Mouse (Mus musculus) left cerebral cortex, adult 18-20 months (tissue): ENCODE measurements around the gene Ireb2. TPM values are rescaled to one million over a fixed set of nuclear protein-coding genes. Genes with fewer than 3 reads are reported as not detected.
A peak's percentile ranks its signal among the peaks of the same experiment; 100 is the strongest.
"Not testable (repeated sequence)": the region's sequence is repeated elsewhere in the genome, so short reads cannot be mapped to it uniquely, and the experiment has no call there.

Experiments
- DNase-seq, 2 experiments: peaks; one replicate each; pipeline ENCODE4 v3.0.0; 2021 to 2022; ENCODE audit warnings: low spot score in 2 of 2, mixed read lengths in 1 of 2
- total RNA-seq, 2 experiments: library from RNA; stranded (reverse); gene quantifications; 2 replicates each; pipeline ENCODE4 v1.2.3; 2021

The Ireb2 gene
- total RNA-seq, 2 experiments from 2014 or later, result 48.4 to 53.5 TPM

DNA sequence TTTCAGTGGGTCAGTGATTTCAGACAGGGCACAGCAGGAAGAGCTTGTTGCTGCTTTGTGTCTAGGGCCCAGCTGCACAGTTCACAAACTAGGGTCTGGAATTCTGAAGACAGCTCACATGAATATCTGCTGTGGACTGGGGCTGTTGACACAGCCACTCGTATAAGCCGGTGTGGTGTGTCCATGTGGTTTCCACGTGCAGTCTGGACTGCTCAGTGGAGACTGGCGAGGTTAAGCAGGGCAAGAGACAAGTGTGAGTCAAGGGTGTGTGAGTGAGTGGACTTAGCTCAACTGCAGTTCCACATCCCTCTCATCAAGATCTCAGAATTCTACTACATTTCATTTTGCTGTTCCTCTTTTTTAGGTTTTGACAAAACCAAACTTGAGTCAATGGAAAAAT, 28.5 kb downstream of the Ireb2 start:
- DNase-seq, result no peak

- DNase-seq, result no peak
Measured at GRCm38 (mm10) chr9:54897097-54897496, 33.5 kb downstream of the Ireb2 start.

- no peak for DNase-seq
Measured at GRCm38 (mm10) chr9:54909446-54909845, 45.9 kb downstream of the Ireb2 start.

GRCm38 (mm10) chr9:54915576-54915975, 52.0 kb downstream of the Ireb2 start:
- DNase-seq, result no peak

DNA sequence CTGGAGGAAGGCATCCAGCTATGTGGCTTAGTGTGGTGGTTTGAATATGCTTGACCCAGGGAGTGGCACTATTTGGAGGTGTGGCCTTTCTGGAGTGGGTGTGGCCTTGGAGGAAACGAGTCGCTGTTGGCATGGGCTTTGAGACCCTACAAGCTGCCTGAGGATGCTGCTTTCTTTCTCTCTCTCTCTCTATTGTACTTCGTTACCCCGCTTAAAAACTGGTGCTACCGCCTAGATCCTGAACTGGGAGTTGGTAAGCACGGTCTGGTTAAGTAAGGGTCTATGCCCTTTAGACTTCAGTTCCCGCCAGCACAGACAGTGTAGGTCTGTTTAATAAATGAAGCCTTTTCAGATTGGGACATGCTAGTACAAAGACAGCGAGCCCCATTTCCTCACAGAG, 52.8 kb downstream of the Ireb2 start:
- no peak for DNase-seq

DNA sequence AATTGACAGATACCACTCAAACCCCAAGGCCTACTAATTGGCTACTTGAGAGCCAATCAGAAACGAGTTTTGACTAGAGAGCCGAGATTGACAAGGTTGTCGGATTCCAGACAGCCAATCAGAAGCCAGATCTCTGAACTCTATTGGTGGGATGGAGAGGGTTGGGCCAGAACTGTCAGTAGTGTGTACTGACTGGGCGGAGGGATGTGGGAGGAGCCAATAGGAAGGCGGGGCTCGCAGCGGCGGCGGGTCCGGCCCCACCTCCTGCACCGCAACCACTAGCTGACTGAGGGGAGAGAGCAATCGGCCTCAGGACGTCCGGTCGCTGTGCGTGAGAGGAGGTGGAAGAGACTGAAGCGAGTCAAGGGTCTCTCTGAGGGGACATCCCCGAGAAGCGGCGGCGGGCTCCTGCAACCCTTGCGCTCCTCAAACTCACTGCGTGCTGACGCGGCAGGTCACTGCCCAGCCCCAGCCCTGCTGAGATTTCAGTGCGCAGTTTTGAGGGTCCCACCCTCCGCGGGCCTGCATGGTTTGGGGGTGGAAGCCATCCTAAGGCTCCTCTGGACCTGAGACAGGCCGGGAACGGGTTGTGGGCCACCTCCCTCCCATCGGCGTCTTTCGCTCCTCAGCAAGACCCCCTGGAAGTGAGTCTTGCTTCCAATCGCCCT, 53.6 kb downstream of the Ireb2 start, which contains the start of gene Hykk:
Gene Hykk (plus strand): TSS at position 274 of the 668 bp plus-strand sequence.
- peak; percentile 73 to 88 for DNase-seq

DNA sequence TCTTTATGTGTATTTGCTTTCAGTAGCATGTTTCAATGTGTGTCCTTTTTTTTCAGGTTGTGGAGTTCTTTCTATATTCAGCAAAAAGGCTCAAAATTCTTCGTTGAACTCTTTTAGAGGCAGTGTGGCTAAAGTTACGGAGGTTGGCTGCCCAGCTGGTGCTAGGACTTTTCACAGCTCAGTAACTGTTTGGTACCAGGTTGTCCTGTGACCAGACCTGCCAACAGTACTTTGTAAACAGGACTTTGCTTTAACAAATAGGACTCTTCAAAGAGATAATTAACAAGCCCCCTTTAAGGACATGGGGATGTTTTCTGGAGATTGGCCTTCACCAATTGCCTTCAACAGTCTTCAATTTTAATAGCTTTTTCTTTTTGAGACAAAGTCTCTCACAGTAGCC, 54.6 kb downstream of the Ireb2 start:
- DNase-seq, result no peak

DNA sequence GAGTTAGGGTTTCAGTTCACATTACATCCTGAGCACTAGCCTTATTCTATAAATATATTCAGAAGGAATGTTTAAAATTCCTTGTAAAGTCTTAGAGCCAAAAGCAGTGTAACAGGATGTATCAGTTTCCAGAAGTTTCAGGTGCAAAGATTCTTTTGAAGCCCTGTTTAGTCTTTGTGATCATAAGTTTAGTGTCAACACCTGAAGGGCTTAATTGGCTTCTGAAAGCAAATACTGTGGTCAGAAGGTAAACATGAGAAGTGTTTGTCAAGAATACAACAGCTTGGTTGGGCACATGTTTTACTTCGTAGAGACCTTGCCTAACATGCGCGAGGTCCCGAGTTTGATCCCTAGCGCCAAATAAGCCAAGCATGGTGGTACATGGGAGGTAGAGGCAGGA, 55.2 kb downstream of the Ireb2 start:
- no peak for DNase-seq

DNA sequence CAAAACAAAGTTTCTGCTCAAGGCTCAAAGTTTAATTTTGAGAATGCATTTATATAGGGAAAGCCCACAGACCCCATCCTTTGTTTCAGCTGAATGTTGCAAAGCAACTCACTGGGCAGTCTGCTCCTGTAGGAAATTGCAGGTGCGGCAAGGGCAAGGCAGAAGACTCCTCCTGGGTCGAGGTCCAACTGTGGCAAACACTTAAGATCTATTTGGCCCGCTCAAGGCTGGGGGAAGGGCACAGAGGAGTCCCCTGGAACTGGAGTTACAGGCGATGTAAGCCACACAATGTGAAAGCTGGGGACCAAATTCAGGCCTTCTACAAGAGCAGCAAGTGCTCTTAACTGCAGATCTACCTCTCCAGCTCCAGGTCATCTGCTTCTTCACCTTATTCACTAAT, 56.4 kb downstream of the Ireb2 start:
- DNase-seq, result no peak

DNA sequence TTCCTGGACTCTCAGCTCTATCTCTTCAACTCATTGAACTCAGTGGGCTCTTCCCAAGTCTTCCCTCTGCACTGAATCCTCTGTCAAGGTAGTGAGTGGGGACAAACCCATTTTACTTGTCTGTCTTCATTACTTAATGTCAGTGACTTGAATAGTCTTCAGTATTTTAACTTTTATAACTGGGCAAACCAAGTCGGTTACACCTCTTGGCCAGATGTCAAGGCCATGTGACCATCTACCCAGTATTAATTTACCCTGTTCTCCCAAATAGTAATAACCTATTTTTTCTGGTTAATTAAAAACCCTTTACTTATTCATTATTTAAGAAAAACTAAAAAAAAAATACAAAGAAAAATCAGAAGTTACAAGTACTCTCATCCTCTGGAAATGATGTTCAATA, 67.2 kb downstream of the Ireb2 start:
- no peak for DNase-seq

DNA sequence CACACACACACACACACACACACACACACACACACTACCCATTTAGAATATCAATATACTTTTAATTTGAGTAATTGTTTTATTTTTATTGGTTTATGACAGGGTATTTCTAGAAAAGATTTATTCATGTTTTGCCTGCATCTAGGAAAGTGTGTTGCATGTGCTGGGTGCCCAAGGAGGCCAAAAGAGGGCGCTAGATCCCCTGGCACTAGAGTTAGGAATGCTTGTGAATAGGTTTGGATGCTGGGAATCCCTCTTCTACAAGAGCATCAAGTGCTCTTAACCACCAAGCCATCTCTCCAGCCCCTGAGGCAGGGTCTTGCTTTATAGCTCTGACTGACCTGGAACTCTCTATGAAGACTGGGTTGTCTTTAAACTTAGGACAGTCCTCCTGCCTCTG, 68.2 kb downstream of the Ireb2 start:
- no peak for DNase-seq

DNA sequence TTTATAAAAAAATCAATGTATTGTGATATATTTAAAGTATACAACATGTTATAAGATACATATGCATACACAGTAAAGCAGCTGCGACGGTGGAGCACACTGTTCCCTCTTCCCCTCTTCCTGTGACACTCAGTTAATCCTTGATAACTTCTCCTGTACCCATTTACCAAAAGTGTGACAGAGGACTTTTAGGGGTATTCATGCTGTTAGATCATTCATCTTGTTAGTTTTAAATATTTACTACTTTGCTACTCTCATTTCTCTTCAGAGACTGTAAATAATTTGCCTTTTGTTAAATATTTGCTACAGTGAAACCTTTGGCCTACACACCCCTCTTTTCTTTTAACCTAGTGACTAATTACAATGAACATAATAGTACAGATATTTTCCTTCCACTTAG, 68.8 kb downstream of the Ireb2 start:
- no peak for DNase-seq

- DNase-seq, result no peak
Measured at GRCm38 (mm10) chr9:54942071-54942470, 78.5 kb downstream of the Ireb2 start.

DNA sequence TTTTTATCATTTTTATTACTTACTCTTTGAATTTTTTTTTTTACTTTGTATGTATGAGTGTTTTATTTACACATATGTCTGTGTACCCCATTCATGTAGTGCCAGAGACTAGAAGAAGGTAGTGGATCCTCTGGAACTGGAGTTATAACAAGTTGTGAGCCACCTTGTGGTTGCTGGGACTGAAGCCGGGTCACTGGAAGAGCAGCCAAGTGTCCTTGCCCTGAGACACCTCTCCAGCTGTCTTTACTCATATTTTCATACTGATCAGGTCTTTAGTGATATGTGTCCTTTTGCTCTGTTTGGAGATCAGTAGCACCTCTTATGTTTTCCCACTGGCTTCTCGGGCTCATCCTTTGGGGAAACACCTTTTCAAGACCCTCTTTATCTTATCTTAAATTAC, 80.9 kb downstream of the Ireb2 start:
- no peak for DNase-seq

GRCm38 (mm10) chr9:54946256-54946655, 82.7 kb downstream of the Ireb2 start:
- DNase-seq, result no peak

GRCm38 (mm10) chr9:54949465-54949864, 85.9 kb downstream of the Ireb2 start:
- no peak for DNase-seq

- not testable (repeated sequence) for DNase-seq
Measured at GRCm38 (mm10) chr9:54950162-54950561, 86.6 kb downstream of the Ireb2 start.

DNA sequence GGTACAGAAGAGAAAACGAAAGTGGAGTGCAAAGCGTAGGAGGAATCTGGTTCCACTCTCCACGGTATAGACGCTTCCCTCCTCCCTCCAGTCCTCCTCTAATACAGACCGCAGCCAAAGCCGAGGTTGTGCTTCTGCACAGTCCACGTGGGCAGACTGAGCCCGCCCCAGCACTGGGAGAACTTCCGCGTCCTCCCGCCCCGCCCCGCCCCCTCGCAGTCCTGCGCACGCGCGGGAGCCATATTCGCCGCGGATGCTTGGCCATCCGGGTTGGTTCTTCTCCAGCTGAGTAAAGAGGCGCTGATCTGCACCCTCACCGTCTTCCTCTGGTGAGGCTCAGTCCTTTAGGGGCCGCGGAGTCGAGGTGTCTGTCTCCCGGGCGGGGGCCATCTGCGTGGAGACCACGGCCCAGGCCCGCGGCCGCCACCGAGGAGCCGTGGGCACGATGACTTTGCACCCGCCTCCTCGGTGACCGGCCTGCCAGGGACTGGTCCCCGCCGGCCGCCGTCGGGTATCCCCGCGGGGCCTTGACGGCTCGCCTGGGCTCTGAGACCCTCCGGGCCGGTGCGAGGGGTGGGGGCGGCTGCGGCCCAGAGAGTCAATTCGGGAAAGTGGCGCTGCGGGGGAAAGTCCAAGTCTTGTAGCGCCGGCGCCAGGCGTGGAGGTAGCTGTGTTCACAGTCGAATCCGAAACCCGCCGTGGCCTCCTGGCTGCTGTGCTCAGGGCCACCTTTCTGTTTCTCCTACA, 87.2 kb downstream of the Ireb2 start, which contains the start of the genes Psma4 and AY074887:
Gene Psma4 (plus strand): TSS at position 216 of the 747 bp plus-strand sequence.
Gene AY074887 (minus strand): TSS at position 424 of the 747 bp plus-strand sequence.
- peak; percentile 85 to 89 for DNase-seq

DNA sequence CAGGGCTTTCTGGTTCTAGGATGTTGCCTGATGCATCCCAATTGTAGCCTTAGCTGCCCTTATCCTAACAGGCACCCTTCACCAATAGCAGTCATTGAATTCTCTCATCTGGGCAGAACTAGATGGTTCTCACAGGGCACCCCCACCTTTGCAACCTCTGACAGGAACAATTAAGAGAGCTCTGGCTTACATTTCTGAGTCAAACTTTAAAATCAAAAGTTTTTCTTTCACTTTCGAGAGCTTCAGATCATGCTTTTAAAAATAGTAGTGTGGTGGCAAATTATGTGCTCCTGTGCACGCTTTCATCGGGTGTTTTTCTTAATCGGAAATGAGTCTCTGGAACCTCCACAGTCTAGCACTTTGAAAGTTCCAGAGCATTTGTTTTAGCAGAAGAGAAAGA, 97.5 kb downstream of the Ireb2 start:
- DNase-seq, result no peak
